Mouse (Mus musculus) limb, embryonic 15.5 days (tissue): Measurements from ENCODE around the gene Cryz. TPM values are rescaled to one million over a fixed set of nuclear protein-coding genes. Genes with fewer than 3 reads are reported as not detected.
A peak's percentile ranks its signal among the peaks of the same experiment; 100 is the strongest.

Source experiments
- ATAC-seq: fragments of 200-750 bp; cut with Nextera tagmentation; 2 replicates; pipeline ENCODE4 v1.8.0; 2017; ENCODE audit warnings: low read depth, moderate TSS enrichment; ENCODE audit not compliant: insufficient number of reproducible peaks, low FRiP score, low TSS enrichment
- H3K27ac ChIP-seq: fragments of 300-500 bp; sonication (generic); 2 replicates; pipeline ENCODE4 v1.5.1; 2015; ENCODE audit warnings: moderate library complexity, mild to moderate bottlenecking, inconsistent platforms
- H3K27me3 ChIP-seq: fragments of 300-500 bp; sonication (generic); 2 replicates; pipeline ENCODE4 v1.6.1; 2015; ENCODE audit warnings: inconsistent platforms
- H3K36me3 ChIP-seq: fragments of 300-500 bp; sonication (generic); 2 replicates; pipeline ENCODE4 v1.6.1; 2015; ENCODE audit warnings: inconsistent platforms
- H3K4me1 ChIP-seq: fragments of 300-500 bp; sonication (generic); 2 replicates; pipeline ENCODE4 v1.6.1; 2015; ENCODE audit warnings: inconsistent platforms
- H3K4me2 ChIP-seq: fragments of 300-500 bp; sonication (generic); 2 replicates; pipeline ENCODE4 v1.6.1; 2015; ENCODE audit warnings: mild to moderate bottlenecking, inconsistent platforms
- H3K4me3 ChIP-seq: fragments of 300-500 bp; sonication (generic); 2 replicates; pipeline ENCODE4 v1.5.1; 2015; ENCODE audit warnings: mild to moderate bottlenecking, inconsistent platforms
- H3K9ac ChIP-seq: fragments of 300-500 bp; sonication (generic); 2 replicates; pipeline ENCODE4 v1.6.1; 2015; ENCODE audit warnings: inconsistent platforms
- H3K9me3 ChIP-seq: fragments of 300-500 bp; sonication (generic); 2 replicates; pipeline ENCODE4 v1.6.1; 2016; ENCODE audit warnings: inconsistent platforms
- WGBS: fragments of 180-500 bp; shearing (Covaris S2); methylation state at CpG from one replicate; pipeline ENCODE4 v1.1.7; 2015; 5-methylcytosine and 5-hydroxymethylcytosine counted together
- polyA plus RNA-seq: library from polyadenylated mRNA; unstranded; fragments of >200 nt; fragmentation: Nextera tagmentation; extraction: Ambion mirVana; gene quantifications from 2 replicates; pipeline ENCODE4 v1.2.1, GENCODE M21; 2015

The Cryz gene
- polyA plus RNA-seq, 1 experiment from 2014 or later = 13.8 TPM

DNA sequence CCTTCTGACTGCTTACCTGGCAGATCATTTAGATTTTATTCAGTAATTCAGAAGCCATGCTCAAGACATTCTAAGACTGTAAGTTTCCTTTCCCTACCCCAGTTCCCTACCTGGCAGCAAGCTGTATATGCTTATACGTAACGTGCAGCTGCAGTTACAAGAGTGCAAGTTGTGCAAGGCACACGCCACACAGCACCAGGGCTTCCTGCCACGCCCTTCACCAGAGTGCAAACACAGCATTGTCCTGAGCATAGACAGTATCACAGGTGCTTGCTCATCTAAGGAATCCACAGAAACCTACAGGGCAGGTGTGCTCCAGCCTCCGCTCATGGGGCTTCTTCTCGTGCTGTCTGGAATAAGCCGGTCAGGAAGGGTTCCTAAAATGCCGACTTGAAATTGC lies 18.6 kb upstream of the Cryz start:
- H3K4me2 ChIP-seq = no peak overlapping the region
- no peaks in the 10 kb centered on the region for H3K9me3 ChIP-seq
- peaks cover 5% of the 10 kb centered on the region; the same call in 1 of the 2 replicates for H3K27me3 ChIP-seq
- H3K27ac ChIP-seq = no peak overlapping the region
- no peaks in the 10 kb centered on the region for H3K4me1 ChIP-seq
- H3K36me3 ChIP-seq = peaks cover 16% of the 10 kb centered on the region; the same call in 1 of the 2 replicates
- no peak for ATAC-seq
- H3K9ac ChIP-seq = no peak overlapping the region
- no peak overlapping the region for H3K4me3 ChIP-seq
- WGBS = 89% methylated on average over 8 of the region's 8 CpGs

DNA sequence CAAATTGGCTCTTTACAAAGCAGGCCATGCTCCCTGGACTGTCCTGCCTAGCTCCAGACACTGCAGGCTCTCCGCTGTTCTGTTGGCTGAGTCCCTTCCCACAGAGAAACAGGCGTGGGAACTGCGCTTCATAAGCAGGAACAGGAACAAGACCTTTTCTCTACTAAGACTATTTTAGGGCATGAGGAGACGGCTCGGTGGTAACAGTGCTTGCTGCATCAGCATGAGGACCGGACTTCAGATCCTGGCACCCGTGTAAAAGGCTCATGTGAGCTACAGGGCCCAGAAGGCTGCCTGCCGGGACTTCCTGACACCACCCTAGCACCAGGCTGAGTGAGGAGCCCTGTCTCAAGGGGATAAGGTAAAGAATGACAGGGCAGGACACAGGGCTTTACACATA lies 12.2 kb upstream of the Cryz start:
- Histone ChIP-seq H3K9me3 (no peaks in the 10 kb centered on the region), H3K27me3 (no peaks in the 10 kb centered on the region), H3K4me3 (no peak overlapping the region), H3K9ac (no peak overlapping the region), H3K36me3 (peaks cover 39% of the 10 kb centered on the region), H3K4me1 (no peaks in the 10 kb centered on the region), H3K4me2 (no peak overlapping the region), H3K27ac (no peak overlapping the region)
- ATAC-seq = no peak
- WGBS = 84% methylated on average over 8 of the region's 8 CpGs

DNA sequence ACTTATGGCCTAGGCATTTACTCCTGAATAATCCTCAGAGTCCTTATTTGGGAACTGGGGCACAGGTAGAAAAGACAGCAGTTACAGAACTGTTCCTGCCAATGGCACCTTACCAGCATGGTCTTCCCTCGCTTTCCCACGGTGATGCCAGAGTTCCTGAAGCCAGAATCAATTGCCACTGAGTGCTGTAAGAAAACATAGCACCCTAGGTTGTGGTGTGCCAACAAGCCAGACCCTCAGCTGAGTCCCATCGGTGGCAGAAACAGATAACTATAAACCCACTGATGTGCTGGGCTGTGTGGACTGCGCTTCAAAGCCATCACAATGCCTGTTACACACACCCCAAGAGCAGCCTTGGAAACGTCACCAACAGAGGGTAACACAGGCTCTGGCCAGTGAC lies 5.5 kb upstream of the Cryz start:
- Histone ChIP-seq H3K9ac (no peak overlapping the region), H3K9me3 (no peaks in the 10 kb centered on the region), H3K27ac (no peak overlapping the region), H3K4me2 (no peak overlapping the region), H3K36me3 (peaks cover 70% of the 10 kb centered on the region), H3K4me1 (no peaks in the 10 kb centered on the region), H3K4me3 (no peak overlapping the region), H3K27me3 (no peaks in the 10 kb centered on the region)
- 91% methylated on average over 5 of the region's 5 CpGs for WGBS
- no peak for ATAC-seq

DNA sequence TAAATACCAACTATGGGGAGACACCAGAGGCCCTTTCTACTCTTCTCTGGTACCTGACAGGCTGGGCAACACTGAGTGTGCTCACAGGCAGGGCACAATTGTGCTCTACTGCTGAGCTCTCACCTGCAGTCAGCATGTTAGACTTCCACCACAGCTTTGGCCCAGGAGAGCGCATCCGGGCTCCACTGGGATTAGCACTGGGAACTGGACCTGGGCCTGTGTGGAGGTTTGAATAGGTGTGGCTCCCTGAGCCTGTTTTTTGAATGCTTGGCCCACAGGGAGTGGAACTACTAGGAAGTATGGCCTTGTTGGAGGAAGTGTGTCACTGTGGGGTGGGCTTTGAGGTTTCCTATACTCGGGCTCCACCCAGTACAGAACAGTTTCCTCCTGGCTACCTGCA lies 4.9 kb upstream of the Cryz start:
- Histone ChIP-seq H3K9me3 (no peaks in the 10 kb centered on the region), H3K4me1 (0 out of 2 replicates have a peak, but pooled peaks cover 2% of the 10 kb centered on the region), H3K4me3 (no peak overlapping the region), H3K9ac (no peak overlapping the region), H3K27ac (no peak overlapping the region), H3K36me3 (peaks cover 68% of the 10 kb centered on the region), H3K27me3 (no peaks in the 10 kb centered on the region), H3K4me2 (no peak overlapping the region)
- 95% methylated on average over 3 of the region's 3 CpGs for WGBS
- ATAC-seq = no peak

DNA sequence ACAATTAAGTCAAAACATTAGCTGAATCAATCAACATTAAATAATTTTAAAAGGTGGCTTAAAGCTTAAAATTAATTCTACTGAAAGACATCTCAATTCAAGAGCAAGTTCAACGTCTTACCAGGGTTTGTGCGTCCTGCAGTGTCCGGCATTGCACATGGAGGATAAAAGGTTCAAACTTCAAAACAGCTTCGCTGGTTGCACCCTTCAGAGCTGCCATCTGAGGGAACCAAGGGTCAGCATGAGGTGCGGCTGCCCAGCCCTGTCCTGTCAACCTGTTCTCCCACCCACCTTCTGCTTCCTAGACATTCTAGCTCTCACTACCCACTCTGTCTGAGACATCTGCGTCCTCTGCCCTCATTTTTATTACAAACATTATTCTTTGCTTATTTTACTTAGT lies 2.9 kb upstream of the Cryz start:
- H3K9ac ChIP-seq = no peak overlapping the region
- no peaks in the 10 kb centered on the region for H3K9me3 ChIP-seq
- no peak overlapping the region for H3K27ac ChIP-seq
- H3K4me1 ChIP-seq = peaks cover 6% of the 10 kb centered on the region; the same call in 1 of the 2 replicates
- H3K36me3 ChIP-seq = peaks cover 51% of the 10 kb centered on the region
- no peak overlapping the region for H3K4me3 ChIP-seq
- H3K4me2 ChIP-seq = no peak overlapping the region
- WGBS = 94% methylated on average over 6 of the region's 6 CpGs
- H3K27me3 ChIP-seq = no peaks in the 10 kb centered on the region
- ATAC-seq = no peak

DNA sequence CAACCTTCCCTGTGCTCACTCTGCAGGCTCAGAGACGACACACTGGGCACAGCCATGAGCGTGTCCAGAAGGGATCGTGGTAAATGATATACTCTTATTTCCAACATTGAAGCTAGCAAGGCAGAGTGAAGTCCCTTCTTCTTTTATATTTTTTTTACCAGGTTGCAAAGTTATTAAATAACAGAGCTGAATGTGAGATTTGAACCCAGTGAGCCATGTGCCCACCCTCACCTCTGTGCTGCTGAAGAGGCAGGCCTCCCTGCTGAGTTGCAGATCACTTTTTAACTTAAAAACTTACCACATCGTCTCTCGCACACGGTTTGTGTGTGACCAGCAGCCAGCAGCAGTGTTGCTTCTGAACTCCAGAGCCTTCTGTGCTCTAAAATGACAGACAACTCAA lies 2.4 kb upstream of the Cryz start:
- peaks cover 6% of the 10 kb centered on the region; the same call in 1 of the 2 replicates for H3K4me1 ChIP-seq
- no peak overlapping the region for H3K4me3 ChIP-seq
- H3K27me3 ChIP-seq = no peaks in the 10 kb centered on the region
- ATAC-seq = no peak
- WGBS = 91% methylated on average over 6 of the region's 6 CpGs
- H3K9ac ChIP-seq = no peak overlapping the region
- no peaks in the 10 kb centered on the region for H3K9me3 ChIP-seq
- no peak overlapping the region for H3K27ac ChIP-seq
- peaks cover 51% of the 10 kb centered on the region for H3K36me3 ChIP-seq
- no peak overlapping the region for H3K4me2 ChIP-seq

DNA sequence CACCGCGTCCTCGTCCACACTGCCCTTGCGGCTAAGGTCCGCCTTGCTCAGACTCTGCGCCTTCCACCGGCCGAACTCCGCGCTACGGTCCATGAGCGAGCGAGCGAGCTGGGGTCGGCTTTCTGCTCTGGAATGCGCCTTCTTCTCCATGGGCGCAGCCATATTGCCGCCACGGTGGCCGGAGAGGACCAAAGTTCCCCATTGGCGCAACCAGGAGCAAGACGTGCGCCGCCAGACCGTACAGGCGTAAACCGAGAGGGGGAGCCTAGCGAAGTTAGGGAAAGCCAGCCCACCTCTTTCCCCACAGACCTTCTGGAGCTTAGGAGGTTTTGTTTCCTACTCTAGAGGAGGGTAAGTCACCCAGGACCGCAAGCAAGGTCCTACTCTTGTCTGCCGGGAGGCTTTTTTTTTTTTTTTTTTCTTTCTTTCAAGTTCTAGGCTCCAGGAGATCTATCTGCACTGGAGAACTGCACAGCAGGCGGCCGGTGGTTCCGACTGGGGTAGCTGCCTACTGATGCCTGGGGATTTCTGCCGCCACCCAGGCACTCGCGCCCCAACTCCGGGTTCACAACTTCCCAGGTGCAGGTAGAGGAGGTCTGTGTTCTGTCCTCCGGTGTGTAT lies 533 bp downstream of the Cryz start, which contains the start of gene Tyw3:
TSS of gene Tyw3 (minus strand) at position 171 of the 621 bp plus-strand sequence.
- H3K9me3 ChIP-seq = no peaks in the 10 kb centered on the region
- H3K4me3 ChIP-seq = peak within 1 kb of the TSS; percentile 74
- WGBS = under 1% methylated on average over 38 of the region's 38 CpGs
- peak within 1 kb of the TSS; percentile 72 for H3K4me2 ChIP-seq
- peaks cover 6% of the 10 kb centered on the region; the same call in 1 of the 2 replicates for H3K4me1 ChIP-seq
- H3K9ac ChIP-seq = peak within 1 kb of the TSS; percentile 76
- no peaks in the 10 kb centered on the region for H3K27me3 ChIP-seq
- H3K36me3 ChIP-seq = peaks cover 27% of the 10 kb centered on the region
- peak; percentile 96 for ATAC-seq
- peak within 1 kb of the TSS; percentile 96 for H3K27ac ChIP-seq

DNA sequence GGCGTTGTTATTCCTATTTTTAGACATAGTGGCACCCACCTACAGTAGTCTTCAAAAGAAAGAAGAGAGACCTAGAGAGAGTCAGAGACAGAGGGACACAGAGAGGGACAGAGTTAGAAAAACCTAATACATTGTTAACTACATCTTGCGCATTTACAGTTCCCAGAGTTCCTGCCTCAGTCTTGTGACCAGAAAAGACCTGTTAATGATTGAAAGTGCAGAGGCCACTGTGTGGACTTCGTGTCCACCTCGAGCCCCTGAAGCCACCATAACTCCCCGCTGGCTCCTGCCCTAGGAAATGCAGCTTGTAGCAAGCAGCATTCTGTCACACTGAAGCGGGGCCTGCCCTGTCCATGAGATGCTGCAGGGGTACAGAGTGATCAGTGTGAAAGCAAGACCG lies 1.1 kb downstream of the Cryz start:
- WGBS = 36% methylated on average over 7 of the region's 7 CpGs
- Histone ChIP-seq H3K4me3 (peak overlapping the region; percentile 74), H3K36me3 (peaks cover 22% of the 10 kb centered on the region), H3K4me1 (peaks cover 6% of the 10 kb centered on the region; the same call in 1 of the 2 replicates), H3K4me2 (peak overlapping the region; percentile 72), H3K27me3 (no peaks in the 10 kb centered on the region), H3K9ac (peak overlapping the region; percentile 76), H3K27ac (peak overlapping the region; percentile 96; the same call in 1 of the 2 replicates), H3K9me3 (no peaks in the 10 kb centered on the region)
- ATAC-seq = no peak

DNA sequence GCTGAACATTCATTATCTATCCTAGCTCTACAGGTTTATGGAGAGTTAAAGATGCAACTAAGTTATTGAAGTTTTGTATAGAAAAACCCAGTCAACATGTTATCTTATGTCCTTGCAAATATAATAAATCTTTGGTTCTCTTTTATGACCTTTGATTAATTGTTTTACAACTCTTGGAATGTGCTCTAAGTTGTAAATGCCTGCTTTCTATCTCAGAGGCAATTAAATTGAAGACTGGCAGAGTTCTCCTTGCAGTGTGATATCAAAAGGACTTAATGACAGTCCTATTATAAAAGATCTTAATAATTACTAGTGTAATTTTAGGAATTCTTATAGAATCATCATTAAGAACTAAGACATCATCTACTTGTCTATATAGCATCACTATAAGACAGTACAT lies 5.6 kb downstream of the Cryz start:
- Histone ChIP-seq H3K4me2 (no peak overlapping the region), H3K27me3 (no peaks in the 10 kb centered on the region), H3K9me3 (no peaks in the 10 kb centered on the region), H3K4me1 (peaks cover 4% of the 10 kb centered on the region; the same call in 1 of the 2 replicates), H3K9ac (no peak overlapping the region), H3K27ac (no peak overlapping the region), H3K36me3 (peaks cover under 1% of the 10 kb centered on the region; the same call in 1 of the 2 replicates), H3K4me3 (no peak overlapping the region)
- ATAC-seq = no peak

DNA sequence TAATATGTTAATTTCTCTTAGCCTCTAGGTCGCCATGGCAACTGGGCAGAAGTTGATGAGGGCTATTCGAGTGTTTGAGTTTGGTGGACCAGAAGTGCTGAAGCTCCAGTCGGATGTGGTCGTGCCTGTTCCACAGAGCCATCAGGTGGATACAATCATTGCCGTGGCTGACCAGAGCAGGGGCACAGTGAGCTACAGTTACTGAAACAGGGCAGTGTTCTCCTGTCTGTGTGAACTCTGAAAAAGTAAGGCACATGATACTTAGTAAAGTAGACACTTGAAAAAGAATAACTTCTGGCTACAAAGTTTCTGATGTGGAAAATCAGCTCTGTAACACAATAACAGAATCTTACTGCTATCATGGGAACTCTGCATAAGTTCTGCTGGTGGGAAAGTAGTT lies 8.4 kb downstream of the Cryz start:
- Histone ChIP-seq H3K9me3 (no peaks in the 10 kb centered on the region), H3K4me2 (no peak overlapping the region), H3K9ac (no peak overlapping the region), H3K27ac (no peak overlapping the region), H3K27me3 (no peaks in the 10 kb centered on the region), H3K36me3 (peaks cover 10% of the 10 kb centered on the region; the same call in 1 of the 2 replicates), H3K4me3 (no peak overlapping the region), H3K4me1 (no peaks in the 10 kb centered on the region)
- no peak for ATAC-seq
- 68% methylated on average over 5 of the region's 5 CpGs for WGBS

DNA sequence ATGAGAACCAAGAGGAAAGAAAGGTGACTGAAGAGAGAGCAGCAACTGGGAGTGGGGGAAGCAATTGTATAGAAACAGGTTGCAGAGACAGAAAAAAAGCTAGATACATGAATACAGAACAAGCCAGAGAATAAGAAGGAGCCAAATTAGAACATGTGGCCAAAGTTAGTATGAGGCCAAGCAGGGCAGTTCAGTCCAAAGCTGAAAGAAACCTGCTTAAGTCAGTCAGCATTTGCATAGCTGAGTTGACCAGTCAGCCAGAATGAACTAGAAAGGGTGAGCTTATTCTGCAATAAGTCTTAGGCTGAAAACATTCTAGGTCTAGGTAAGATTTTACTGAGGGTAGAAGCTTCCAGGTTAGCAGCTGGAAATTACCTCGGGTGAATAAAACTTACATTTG lies 11.4 kb downstream of the Cryz start:
- Histone ChIP-seq H3K9ac (no peak overlapping the region), H3K4me1 (no peaks in the 10 kb centered on the region), H3K36me3 (peaks cover 10% of the 10 kb centered on the region; the same call in 1 of the 2 replicates), H3K27ac (no peak overlapping the region), H3K9me3 (no peaks in the 10 kb centered on the region), H3K27me3 (no peaks in the 10 kb centered on the region), H3K4me2 (no peak overlapping the region), H3K4me3 (no peak overlapping the region)
- ATAC-seq = no peak
- WGBS = 78% methylated on average over 1 of the region's 1 CpGs

DNA sequence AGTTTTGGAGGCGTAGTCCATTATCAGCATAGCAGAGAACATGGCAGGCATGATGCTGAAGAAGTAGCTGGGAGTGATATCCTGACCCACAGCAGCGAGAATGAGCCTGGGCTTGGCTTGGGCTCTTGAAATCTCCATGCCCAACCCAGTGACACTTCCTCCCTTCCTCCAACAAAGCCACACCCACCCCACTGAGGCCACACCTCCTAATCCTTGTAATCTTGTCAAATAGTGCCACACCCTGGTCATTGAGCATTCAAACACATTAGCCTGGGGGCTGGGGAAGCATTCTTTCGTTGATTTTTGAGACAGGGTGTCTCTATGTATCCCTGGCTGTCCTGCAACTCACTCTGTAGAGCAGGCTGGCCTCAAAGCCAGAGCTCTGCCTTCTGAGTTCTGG lies 15.4 kb downstream of the Cryz start:
- H3K4me2 ChIP-seq = no peak overlapping the region
- H3K9me3 ChIP-seq = no peaks in the 10 kb centered on the region
- no peaks in the 10 kb centered on the region for H3K4me1 ChIP-seq
- H3K36me3 ChIP-seq = peaks cover 10% of the 10 kb centered on the region; the same call in 1 of the 2 replicates
- WGBS = 86% methylated on average over 3 of the region's 3 CpGs
- no peak overlapping the region for H3K9ac ChIP-seq
- no peaks in the 10 kb centered on the region for H3K27me3 ChIP-seq
- no peak overlapping the region for H3K27ac ChIP-seq
- ATAC-seq = no peak
- no peak overlapping the region for H3K4me3 ChIP-seq
